Mouse (Mus musculus) CH12F3 (cell line): ENCODE measurements around the gene Zbtb38.

ENCODE experiments used
- in situ Hi-C: fragments of 300-500 bp; cut with MboI; formaldehyde crosslinking; loops from 2 replicates; pipeline ENCODE4 v1.14.3; 2020; ENCODE audit warnings: low sequenced_read_pairs

Gene Zbtb38

GRCm38 (mm10) chr9:96687591-96688186, 64.9 kb downstream of the Zbtb38 start:
- in situ Hi-C loops: no loop called here

DNA sequence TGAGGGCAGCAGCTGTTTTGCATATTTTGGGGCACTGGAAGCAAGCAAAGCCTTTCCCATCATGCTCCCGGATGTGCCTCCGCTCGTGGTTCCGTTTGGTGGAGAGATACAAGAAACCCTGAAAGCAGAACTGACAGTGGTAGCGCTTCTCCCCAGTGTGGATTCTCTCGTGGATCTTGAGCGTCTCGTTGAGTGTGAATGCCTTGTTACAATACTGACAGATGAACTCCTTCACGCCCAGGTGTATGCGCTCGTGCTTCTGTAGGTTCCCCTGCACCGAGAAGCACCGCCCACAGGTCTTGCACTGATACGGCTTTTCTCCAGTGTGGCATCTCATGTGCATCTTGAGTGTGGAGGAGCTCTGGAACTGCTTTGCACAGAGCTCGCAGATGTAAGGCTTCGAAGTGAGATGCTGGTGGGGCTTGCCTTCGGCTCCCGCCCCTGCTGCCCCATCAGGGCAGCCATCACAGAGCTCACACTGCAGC, 67.0 kb downstream of the Zbtb38 start:
- in situ Hi-C loops: no loop called here

GRCm38 (mm10) chr9:96684866-96685599, 67.6 kb downstream of the Zbtb38 start:
- in situ Hi-C loops: no loop called here

- in situ Hi-C loops: no loop called here
Measured at GRCm38 (mm10) chr9:96684165-96684792, 68.4 kb downstream of the Zbtb38 start.

DNA sequence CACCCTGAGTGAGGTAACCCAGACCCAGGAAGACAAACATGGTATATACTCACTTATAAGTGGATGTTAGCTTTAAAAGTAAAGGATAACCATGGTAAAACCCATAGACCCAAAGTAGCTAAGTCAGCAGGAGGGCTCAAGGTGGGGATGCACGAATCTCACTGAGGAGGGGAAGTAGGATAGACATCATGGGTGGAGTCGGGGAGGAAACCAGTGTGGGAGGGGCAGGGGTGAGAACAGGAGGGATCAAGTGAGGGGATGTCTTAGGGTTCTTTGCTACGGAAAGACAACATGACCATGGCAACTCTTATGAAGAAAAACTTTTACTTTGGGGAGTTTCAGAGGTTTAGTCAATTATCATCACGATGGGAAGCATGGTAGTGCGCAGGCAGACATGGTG, 74.0 kb downstream of the Zbtb38 start:
- in situ Hi-C loops: loop anchor here (5.0 to 10.0 kb wide), 2 partner anchors 79 to 116 kb away; no protein-coding TSS in a partner anchor

DNA sequence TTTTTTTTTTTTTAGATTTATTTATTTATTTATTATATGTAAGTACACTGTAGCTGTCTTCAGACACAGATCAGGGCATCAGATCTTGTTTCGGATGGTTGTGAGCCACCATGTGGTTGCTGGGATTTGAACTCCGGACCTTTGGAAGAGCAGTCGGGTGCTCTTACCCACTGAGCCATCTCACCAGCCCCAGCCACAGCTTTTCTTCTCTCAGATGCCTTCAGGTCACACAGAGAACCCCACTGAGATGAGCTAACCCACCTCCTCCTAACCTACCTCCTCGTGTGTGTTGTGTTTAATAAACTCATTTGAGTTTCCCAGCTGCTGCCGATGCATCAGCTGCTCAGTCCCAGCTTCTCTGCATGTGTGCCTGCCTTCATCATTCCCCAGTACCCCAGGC, 74.9 kb downstream of the Zbtb38 start:
- in situ Hi-C loops: loop anchor here (5.0 to 10.0 kb wide), 2 partner anchors 80 to 117 kb away; no protein-coding TSS in a partner anchor

GRCm38 (mm10) chr9:96676671-96677070, 76.0 kb downstream of the Zbtb38 start:
- in situ Hi-C loops: loop anchor here (5.0 to 10.0 kb wide), 2 partner anchors 81 to 118 kb away; no protein-coding TSS in a partner anchor

DNA sequence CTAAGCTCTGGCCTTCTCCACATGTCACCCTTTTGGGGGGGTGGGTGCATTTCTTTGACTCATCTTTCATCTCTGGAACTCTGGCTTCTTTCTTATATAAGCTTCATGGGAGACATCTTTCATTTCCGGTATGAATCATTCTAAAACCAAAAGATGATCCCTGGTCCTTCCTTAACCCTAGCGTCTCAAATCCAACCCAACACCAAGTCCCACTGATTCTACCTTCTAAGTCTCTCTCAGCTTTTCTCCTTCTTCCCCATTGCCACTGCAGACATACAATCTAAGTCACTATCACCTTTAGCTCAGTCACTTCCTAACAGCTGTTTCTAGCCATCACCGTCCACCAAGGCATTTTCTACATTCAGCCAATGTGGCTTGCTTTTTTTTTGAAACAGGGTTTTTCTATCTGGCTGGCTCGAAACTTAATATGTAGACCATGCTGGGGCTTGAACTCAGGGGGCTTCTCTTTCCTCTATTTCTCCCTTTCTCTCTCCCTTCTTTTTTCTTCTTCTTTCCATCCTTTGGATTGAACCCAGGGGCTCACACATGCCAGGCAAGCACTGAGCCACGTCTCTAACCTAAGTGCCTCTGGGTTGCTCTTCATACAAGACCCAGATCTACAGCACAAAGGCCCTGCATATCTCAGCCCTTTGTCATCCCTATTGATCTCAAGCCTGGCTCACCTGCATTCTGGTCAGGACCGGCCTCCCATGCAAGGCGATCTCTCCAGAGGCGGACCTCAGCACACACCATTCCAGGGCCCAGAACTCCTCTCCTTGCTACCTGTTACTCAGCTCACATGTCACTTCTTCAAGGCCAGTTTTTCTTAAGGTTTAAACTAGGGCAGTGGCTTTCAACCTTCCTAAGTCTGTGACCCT, 76.6 kb downstream of the Zbtb38 start:
- in situ Hi-C loops: loop anchor here (5.0 to 10.0 kb wide), 2 partner anchors 81 to 119 kb away; no protein-coding TSS in a partner anchor

DNA sequence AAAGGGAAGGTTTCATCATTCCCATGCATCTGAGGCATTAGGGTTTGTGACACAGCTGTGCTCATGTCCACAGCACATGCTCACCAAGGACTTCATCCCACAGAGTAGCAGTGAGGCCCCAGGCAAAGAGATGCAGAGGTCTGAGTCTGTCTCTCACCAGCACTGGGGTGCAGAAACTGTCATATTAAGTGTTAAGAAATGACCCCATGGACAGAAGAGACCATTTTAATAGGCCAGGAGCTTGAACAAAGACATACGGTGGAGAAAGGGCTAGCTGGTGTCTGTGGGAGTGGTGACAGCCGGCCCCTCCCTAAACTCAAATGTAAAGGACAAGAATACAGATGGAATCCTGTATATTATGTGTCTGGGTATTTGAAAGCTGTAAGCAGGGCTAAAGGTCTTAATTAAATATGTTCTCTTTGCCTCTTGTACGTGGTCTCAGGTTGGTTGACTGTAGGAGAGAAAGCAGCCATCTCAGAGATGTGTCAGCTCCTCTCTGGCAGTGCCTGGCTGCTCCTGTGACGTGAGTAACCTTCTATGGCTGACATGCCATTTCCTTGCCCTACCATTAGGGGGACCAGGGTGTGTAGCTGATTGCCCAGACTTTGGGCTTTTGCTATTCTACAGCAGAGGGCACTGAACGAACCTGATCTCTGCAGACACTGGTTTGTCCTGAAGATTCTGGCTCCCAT, 77.4 kb downstream of the Zbtb38 start:
- in situ Hi-C loops: loop anchor here (5.0 to 10.0 kb wide), 2 partner anchors 82 to 120 kb away; no protein-coding TSS in a partner anchor

GRCm38 (mm10) chr9:96674301-96674700, 78.3 kb downstream of the Zbtb38 start:
- in situ Hi-C loops: loop anchor here (10.0 to 25.0 kb wide), 2 partner anchors 120 to 387 kb away; no protein-coding TSS in a partner anchor

GRCm38 (mm10) chr9:96672466-96672865, 80.2 kb downstream of the Zbtb38 start:
- in situ Hi-C loops: loop anchor here (10.0 to 25.0 kb wide), 2 partner anchors 122 to 385 kb away; no protein-coding TSS in a partner anchor

- in situ Hi-C loops: loop anchor here (10.0 to 25.0 kb wide), 2 partner anchors 124 to 384 kb away; no protein-coding TSS in a partner anchor
Measured at GRCm38 (mm10) chr9:96671249-96671648, 81.4 kb downstream of the Zbtb38 start.

- in situ Hi-C loops: loop anchor here (10.0 to 25.0 kb wide), 2 partner anchors 125 to 383 kb away; no protein-coding TSS in a partner anchor
Measured at GRCm38 (mm10) chr9:96669877-96670276, 82.8 kb downstream of the Zbtb38 start.

DNA sequence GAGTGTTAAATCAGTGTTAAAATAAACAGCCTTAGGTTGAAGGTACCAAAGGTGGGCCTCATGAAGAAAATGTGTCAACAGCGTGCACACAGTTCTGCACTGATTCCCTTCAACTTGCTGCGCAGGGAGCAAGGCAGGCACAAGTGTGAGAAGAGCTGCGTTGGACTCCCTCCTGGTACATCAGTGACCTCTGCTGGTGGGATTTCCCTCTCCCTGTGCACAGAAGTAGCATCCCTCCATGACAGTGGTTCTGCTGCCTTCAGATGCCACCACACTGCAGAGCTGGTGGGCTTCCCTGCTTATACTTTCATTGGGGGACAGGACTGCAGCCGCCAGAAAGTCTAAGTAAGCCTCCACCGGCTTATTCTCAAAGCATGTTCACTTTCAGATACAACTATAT, 84.0 kb downstream of the Zbtb38 start:
- in situ Hi-C loops: loop anchor here (25.0 kb wide), 1 partner anchor 381 kb away; no protein-coding TSS in a partner anchor

- in situ Hi-C loops: loop anchor here (25.0 kb wide), 1 partner anchor 373 kb away; no protein-coding TSS in a partner anchor
Measured at GRCm38 (mm10) chr9:96660510-96661244, 92.0 kb downstream of the Zbtb38 start.

DNA sequence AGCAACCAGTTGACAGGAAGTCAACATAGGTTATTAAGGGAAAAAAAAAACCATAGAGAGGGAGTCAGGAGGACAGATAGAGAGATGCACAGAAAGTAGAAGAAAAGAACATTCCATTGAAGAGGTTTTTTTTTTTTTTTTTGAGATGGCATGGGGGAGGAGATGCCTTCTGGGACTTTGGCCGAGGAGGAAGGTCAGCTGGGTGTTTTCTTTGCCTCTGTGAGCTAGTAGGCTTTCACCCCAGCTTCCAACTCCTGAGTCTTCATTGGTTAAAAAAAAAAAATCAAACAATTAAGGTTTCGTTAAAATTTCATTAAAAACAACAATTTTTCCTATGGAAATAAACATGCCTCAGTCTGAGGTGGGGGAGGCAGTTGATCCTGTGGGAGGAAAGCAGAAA, 92.8 kb downstream of the Zbtb38 start:
- in situ Hi-C loops: loop anchor here (10.0 to 25.0 kb wide), 2 partner anchors 85 to 372 kb away; no protein-coding TSS in a partner anchor

- in situ Hi-C loops: loop anchor here (10.0 to 25.0 kb wide), 2 partner anchors 79 to 366 kb away; no protein-coding TSS in a partner anchor
Measured at GRCm38 (mm10) chr9:96653538-96653937, 99.1 kb downstream of the Zbtb38 start.

GRCm38 (mm10) chr9:96652763-96653162, 99.9 kb downstream of the Zbtb38 start:
- in situ Hi-C loops: loop anchor here (10.0 to 25.0 kb wide), 2 partner anchors 78 to 365 kb away; no protein-coding TSS in a partner anchor
